Mouse (Mus musculus) ZHBTc4 (cell line): ENCODE results near the gene Rtn1.

Experiments
- DNase-seq: peaks from one replicate; pipeline ENCODE4 v3.0.0-alpha.2; 2011; ENCODE audit warnings: low read depth, low spot score

The Rtn1 gene

GRCm38 (mm10) chr12:72232176-72232575 is 176.7 kb downstream of the Rtn1 start:
- DNase-seq, result no peak

DNA sequence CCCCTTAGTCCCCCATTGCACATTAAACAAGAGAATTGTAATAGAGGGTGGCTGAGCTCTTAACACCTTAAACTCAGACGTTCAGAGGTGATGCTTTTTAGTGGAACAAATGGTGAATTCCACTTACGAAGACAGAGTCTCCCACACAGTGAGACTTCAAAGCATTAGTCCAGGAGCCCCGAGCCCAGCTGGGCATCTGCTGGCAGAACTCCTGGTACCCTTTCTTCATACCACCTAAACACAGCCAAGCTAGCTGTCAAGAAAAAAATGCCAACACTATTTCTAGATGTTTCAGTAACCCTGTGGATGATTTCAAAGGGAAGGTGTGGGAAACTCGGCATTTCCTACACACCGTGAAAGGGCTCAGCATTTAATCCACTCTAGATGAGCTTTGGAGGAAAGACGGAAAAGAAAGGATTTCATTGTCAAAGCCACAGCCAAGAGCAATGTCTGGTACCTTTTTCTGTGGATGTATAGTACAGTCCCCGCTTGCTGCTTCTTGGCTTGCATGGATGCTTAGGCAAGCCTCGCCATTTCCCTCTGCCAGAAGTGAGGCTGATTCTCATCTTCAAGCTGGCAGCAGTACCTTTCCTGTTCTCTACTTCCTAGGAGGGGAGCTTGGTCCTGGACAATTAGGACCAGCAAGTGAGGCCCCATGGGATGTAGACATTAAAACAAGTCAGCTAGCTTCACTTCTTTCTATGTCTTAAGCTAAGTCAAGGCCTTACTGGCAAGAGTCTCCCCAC is 179.2 kb downstream of the Rtn1 start:
- DNase-seq, result no peak

DNA sequence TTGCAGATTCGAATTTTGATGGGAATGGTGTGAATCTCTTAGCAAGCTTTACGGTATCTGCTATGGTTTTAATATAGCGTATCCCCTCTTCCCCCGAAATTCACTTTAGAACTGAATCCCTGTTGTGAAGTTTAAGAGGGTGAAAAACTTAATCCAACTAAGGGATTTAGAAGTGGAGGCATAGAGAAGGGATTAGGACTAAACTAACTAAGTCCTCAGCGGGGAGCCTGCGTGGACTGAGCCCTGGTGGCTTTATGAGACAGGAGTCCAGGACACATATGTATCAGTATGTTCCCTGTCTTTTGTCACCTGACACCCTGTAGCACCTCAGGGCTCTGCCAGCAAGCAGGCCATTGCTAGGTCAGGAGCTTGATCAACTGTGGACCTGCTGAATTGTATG is 181.1 kb downstream of the Rtn1 start:
- DNase-seq, result no peak

DNA sequence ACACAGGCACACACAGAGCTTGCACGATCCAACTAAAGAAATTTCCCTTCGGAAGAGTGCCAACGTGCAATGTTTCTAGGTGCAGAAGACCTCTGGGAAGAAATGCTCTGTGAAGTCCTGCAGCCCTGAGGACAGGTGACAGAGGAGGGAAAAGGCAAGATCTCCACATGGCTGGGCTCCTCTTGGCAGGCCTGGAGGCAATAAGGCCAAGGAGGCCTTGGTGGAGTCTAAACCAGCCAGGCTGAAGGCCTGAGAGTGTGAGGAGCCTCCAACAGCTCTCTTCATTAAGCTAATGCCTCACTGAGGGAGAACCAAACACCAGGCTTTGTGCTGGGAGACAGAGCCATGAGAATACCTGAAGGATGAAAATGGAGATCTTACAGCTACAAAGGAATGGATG is 183.5 kb downstream of the Rtn1 start:
- DNase-seq, result no peak

- DNase-seq, result peak; percentile 10
Measured at GRCm38 (mm10) chr12:72223557-72224102, 185.2 kb downstream of the Rtn1 start.

DNA sequence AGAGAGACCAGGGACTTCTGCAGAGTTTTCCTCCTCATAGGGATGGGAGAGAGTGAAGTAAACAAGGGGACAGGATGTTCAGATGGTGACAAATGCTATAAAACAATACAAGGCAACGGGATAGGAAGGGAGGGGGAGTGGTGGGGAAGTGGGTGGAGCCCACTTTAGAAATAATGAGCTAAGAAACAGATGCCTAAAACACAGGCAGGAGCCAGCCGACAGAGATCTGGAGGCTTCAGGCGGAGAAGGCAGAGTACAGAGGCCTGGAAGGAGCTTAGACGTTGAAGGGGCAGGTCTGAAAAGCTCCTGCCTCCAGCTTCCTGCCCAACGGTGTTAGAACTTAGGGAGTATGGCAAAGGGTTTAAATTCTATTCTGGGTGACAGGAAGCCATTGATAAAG is 195.3 kb downstream of the Rtn1 start:
- no peak for DNase-seq

- no peak for DNase-seq
Measured at GRCm38 (mm10) chr12:72200828-72201227, 208.0 kb downstream of the Rtn1 start.

DNA sequence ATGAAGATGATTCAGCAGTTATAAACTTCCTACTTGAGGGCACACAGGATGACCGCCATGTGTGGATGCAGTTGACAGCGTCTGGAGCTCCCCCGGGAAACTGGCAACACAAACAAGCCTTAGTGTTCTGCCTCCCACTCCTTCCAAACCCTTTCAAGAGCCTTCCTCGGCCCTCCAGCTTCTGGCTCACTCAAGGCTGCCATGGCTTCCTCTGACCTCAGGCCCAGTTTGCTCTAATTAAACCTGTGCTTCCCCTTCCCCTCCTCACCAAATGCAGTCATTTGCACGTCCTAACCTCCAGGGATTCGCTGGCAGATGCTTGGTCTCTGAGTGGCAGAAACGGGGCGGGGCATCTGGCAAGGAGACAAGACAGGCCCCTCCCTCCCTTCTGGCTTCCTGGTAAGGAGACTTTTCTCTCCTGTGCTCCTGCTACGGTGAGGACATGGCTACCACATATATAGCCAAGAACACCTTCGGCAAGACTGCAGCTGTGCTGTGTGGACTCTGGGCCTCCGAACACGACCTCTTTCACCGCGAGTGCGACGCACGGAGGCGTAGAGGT is 210.8 kb downstream of the Rtn1 start:
- DNase-seq, result peak; percentile 87

DNA sequence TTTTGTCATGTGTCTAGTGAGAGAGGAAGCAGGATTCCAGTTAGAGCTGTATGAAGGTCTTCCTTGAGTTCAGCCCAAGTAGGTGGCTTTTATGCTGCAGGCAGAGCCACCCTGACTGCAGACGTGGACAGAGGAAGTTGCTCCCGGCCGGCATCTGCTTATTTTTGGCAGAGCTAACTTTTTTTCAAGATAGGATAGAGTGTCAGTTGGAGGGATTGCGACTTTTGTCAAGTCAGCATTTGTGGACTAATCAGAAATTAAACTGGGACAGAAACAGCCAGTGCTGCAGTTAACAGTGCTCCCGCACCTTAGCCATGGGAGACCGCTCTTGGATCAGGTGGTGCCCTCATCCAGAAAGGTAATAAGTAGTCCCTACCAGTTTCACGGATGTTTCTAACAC is 211.4 kb downstream of the Rtn1 start:
- DNase-seq, result no peak

GRCm38 (mm10) chr12:72184929-72185328 is 223.9 kb downstream of the Rtn1 start, which contains the start of gene Ccdc175:
TSS of gene Ccdc175 (minus strand) at chr12:72185029.
- DNase-seq, result no peak

DNA sequence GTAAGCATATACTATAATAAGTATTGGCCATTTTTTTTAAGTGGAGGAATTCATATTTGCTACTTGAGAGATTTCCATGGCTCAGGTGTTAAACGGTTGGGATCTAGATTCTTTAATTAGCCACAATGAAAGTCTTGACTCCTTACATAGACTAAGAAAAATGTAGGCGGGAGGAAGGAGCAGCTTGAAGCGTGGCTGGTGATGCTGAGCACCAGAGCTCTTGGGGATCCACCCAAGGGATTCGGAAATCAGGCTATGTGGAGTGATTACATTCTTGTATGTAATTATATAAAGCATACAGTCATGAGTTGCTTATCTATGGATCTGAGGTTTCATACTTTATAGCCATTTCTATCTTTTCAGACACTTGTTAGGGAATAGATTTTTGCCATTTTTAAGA is 229.3 kb downstream of the Rtn1 start:
- no peak for DNase-seq

- DNase-seq, result no peak
Measured at GRCm38 (mm10) chr12:72178322-72178721, 230.5 kb downstream of the Rtn1 start.
